Mouse (Mus musculus): ENCODE measurements around the gene Bmf. TPM values are rescaled to one million over a fixed set of nuclear protein-coding genes. Genes with fewer than 3 reads are reported as not detected.
A peak's percentile ranks its signal among the peaks of the same experiment; 100 is the strongest.

Gene Bmf
- 5.0 and 7.1 TPM in 2 replicates for polyA plus RNA-seq (2014; fragmentation: Nextera tagmentation; extraction: Ambion mirVana)

DNA sequence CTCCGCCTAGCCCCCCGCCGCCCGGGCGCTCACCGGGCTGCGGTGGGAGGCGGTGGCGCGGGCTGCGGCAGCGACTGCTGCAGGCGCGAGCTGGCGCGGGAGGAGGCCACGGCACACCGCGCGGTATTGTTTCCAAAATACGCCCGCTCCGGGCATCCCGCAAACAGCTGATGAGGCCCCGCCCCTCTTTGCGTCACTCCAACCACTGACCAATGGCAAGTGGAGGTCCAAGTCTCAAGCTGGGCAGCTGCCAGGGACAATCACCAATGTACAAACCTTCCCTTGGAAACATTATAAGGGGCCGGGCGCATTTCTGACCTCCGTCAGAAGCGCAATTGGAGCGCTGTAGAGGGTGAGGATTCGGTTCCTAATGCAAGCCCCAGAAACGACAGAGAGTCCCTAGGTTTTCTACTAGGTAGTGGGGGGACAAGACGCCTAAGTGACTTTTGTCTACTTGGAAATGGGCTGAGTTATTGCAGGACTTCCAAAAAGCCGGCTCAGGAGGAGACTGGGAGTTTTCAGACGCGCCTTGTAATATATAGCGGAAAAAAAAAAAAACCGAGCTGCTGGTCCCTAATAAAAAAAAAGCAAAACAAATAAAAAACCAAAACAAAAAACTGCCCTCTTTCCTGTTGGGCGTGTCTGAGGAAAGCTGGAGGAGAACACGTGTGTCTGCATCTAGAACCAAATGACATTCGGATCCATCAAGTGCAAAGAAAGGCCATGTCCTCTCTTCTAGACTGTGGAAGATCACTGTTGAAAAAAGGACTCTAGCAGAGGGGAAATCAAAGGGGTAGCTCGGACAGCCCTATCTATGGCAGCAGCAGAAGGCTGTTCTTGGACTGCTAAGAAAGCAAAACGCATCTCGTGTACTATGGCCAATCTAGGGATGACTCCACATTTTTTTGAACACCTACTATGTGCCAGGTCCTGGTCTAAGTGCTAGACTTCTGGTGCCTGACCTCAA lies at the start of gene Bmf:
Bmf (minus strand) TSS at position 181 of the 967 bp plus-strand sequence.
- H3K4me1 ChIP-seq (ENCODE audit: insufficient read depth) = peaks cover 39% of the 10 kb centered on the region
- peak; percentile 100 for DNase-seq
- no peaks in the 10 kb centered on the region for H3K36me3 ChIP-seq (ENCODE audit: insufficient read depth)
- peak within 1 kb of the TSS; percentile 76 for H3K27ac ChIP-seq (ENCODE audit: low read depth)
- no peak for TF ChIP-seq CTCF (IDR thresholded peaks at IDR 0.05; ENCODE audit: low read depth)
- peak; percentile 82 for ATAC-seq (ENCODE audit: insufficient read depth)
- no peaks in the 10 kb centered on the region for H3K9me3 ChIP-seq (ENCODE audit: low read depth, low read length)
- WGBS = 1% methylated on average over 45 of the region's 45 CpGs
- peak within 1 kb of the TSS; percentile 94 for H3K4me2 ChIP-seq
- H3K4me3 ChIP-seq (ENCODE audit: low read depth, low read length) = peak within 1 kb of the TSS; percentile 83
- H3K27me3 ChIP-seq (ENCODE audit: insufficient read depth, low read length) = no peaks in the 10 kb centered on the region
- H3K9ac ChIP-seq = peak within 1 kb of the TSS; percentile 75

DNA sequence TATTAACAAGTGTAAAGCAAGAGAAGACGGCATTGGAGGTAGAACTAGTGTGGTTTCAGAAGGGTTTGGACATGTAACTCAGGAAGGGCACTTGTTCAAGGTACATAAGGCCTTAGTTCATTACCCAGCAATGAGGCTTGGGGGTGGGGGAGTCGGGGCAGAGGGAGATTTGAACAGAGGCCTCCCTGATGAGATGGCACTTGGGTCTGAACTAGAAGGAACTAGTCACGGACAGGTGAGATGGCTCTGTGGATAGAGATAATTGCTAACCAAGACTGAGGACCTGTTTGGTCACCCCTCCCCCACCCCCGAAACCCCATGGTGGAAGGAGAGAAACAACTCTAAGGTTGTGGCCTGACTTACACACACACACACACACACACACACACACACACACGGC lies 49.6 kb upstream of the Bmf start:
- Histone ChIP-seq H3K4me3 (ENCODE audit: low read depth, low read length) (peak overlapping the region; percentile 78), H3K27me3 (ENCODE audit: insufficient read depth, low read length) (no peaks in the 10 kb centered on the region), H3K9ac (peak overlapping the region; percentile 53), H3K9me3 (ENCODE audit: low read depth, low read length) (no peaks in the 10 kb centered on the region), H3K27ac (ENCODE audit: low read depth) (no peak overlapping the region), H3K4me2 (peak overlapping the region; percentile 64), H3K4me1 (ENCODE audit: insufficient read depth) (peaks cover 8% of the 10 kb centered on the region; the same call in 1 of the 2 replicates), H3K36me3 (ENCODE audit: insufficient read depth) (peaks cover 41% of the 10 kb centered on the region)
- DNase-seq = no peak
- no peak for ATAC-seq (ENCODE audit: insufficient read depth)
- TF ChIP-seq CTCF (IDR thresholded peaks at IDR 0.05; ENCODE audit: low read depth) = no peak
- 25% methylated on average over 5 of the region's 5 CpGs for WGBS

DNA sequence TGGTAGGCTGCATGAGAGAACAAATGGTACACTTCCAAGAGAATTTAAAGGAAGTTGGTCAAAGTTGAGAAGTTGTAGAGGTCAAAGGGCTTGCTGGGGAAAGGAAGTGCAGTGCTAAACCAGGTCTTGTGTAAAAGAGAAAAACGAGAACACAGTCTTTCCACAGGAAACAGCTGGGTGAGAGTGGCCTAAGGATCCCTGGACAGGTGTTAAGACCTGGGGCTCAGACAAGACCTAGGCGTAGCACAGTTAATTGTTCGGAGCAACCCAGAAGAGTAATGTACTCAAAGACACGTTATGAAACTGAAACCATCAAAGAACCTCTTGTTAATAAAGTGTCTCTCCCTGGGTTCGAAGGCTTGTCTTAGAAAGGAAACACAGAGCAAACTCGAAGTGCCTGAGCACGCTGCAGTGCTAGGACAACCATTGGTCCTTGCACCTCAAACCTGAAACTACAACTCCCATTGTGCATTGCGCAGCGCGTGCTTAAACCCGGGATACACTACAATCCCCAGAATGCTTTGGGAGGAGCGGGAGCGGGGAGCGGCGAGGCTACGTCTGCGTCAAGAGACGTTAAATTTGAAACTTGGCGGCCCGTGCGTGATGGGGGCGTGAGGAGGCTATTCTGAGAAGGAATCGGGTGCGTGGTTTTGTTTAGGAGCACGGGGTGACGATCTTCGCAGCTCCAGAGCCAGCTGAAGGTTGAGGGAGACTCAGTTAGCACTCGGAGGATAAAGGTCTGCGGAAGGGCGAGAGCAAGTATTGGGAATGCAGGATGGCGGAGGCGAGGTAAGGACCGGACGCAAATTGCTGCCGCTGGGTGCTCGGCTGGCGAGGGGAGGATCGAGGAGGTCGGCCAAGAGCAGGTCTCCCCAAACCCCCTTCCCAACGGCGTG lies 48.4 kb upstream of the Bmf start, which contains the start of gene Bub1b:
Bub1b (plus strand) TSS at position 539 of the 896 bp plus-strand sequence.
- Histone ChIP-seq H3K27me3 (ENCODE audit: insufficient read depth, low read length) (no peaks in the 10 kb centered on the region), H3K9me3 (ENCODE audit: low read depth, low read length) (no peaks in the 10 kb centered on the region), H3K4me2 (peak within 1 kb of the TSS; percentile 64), H3K9ac (peak within 1 kb of the TSS; percentile 53), H3K36me3 (ENCODE audit: insufficient read depth) (peaks cover 29% of the 10 kb centered on the region), H3K27ac (ENCODE audit: low read depth) (no peak within 1 kb of the TSS), H3K4me1 (ENCODE audit: insufficient read depth) (peaks cover 8% of the 10 kb centered on the region; the same call in 1 of the 2 replicates), H3K4me3 (ENCODE audit: low read depth, low read length) (peak within 1 kb of the TSS; percentile 78)
- DNase-seq (peak; percentile 98), ATAC-seq (ENCODE audit: insufficient read depth) (peak; percentile 99)
- TF ChIP-seq CTCF (IDR thresholded peaks at IDR 0.05; ENCODE audit: low read depth) = no peak
- WGBS = 6% methylated on average over 41 of the region's 41 CpGs

DNA sequence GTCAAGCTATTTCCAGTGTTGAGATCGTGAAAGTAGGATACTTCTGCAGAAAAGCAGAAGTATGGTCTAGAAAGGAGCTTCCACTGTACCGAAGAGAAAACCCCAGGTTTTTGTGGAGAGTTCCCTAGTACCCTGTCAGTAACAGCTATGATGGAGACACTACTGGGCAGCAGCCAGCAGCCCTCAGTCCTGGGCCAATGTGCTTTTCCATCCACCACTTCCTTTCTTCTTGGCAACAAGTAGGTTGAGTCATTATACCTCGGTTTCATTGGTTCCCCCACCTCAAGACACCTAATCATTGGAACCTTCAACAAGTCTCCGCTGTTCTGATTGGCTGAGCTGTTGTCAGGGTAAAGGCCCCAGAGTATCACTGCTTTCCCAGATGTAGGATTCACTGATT lies 41.6 kb upstream of the Bmf start:
- no peaks in the 10 kb centered on the region for H3K9me3 ChIP-seq (ENCODE audit: low read depth, low read length)
- ATAC-seq (ENCODE audit: insufficient read depth) (no peak), DNase-seq (no peak)
- no peaks in the 10 kb centered on the region for H3K27me3 ChIP-seq (ENCODE audit: insufficient read depth, low read length)
- WGBS = 78% methylated on average over 4 of the region's 4 CpGs
- TF ChIP-seq CTCF (IDR thresholded peaks at IDR 0.05; ENCODE audit: low read depth) = no peak
- no peaks in the 10 kb centered on the region for H3K36me3 ChIP-seq (ENCODE audit: insufficient read depth)
- no peak overlapping the region for H3K4me2 ChIP-seq
- H3K4me3 ChIP-seq (ENCODE audit: low read depth, low read length) = no peak overlapping the region
- no peak overlapping the region for H3K27ac ChIP-seq (ENCODE audit: low read depth)
- no peaks in the 10 kb centered on the region for H3K4me1 ChIP-seq (ENCODE audit: insufficient read depth)
- H3K9ac ChIP-seq = no peak overlapping the region

DNA sequence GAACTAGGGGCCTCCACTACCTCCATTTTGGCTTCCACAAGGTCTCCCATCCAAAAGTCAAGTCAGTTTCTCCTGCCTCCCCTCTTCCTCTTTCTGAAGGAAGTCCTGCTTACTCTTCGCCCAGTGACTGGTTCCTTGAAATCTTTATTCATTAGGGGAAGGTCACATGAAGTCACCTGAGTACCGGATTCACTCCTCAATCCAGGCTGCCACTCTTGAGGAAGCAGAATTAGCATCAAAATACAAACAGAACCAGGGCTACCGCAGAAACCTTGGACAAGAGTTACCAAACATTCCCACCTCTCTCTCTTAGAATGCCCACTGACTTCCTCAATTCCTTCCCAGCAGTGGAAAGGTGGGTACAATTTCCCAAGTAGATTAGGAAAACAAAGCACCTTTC lies 38.2 kb upstream of the Bmf start:
- TF ChIP-seq CTCF (IDR thresholded peaks at IDR 0.05; ENCODE audit: low read depth) = no peak
- 68% methylated on average over 3 of the region's 3 CpGs for WGBS
- no peak for DNase-seq

DNA sequence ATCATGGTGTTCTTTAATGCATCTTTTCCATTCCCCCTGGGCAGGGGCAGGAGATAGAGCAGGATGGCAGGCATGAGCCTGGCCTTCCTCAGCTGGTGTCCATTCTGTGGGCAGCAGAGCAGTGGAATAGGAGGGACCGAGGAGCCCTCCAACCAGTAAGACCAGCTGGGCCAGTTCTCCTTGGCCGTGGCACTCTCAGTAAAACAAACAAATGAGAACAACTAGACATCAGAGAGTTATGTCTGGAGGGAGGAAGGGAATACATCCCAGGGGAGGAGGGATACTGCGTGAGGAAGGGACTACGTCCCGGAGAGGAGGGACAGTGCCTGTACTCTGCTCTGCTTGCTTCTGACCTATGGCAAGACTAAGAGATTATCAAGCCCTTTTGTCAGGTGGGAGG lies 36.5 kb upstream of the Bmf start:
- 25% methylated on average over 5 of the region's 5 CpGs for WGBS
- Histone ChIP-seq H3K36me3 (ENCODE audit: insufficient read depth) (no peaks in the 10 kb centered on the region), H3K9ac (no peak overlapping the region), H3K27me3 (ENCODE audit: insufficient read depth, low read length) (no peaks in the 10 kb centered on the region), H3K4me1 (ENCODE audit: insufficient read depth) (no peaks in the 10 kb centered on the region), H3K4me3 (ENCODE audit: low read depth, low read length) (no peak overlapping the region), H3K9me3 (ENCODE audit: low read depth, low read length) (no peaks in the 10 kb centered on the region), H3K4me2 (no peak overlapping the region), H3K27ac (ENCODE audit: low read depth) (peak overlapping the region; percentile 47; the same call in 1 of the 2 replicates)
- TF ChIP-seq CTCF (IDR thresholded peaks at IDR 0.05; ENCODE audit: low read depth) = no peak
- ATAC-seq (ENCODE audit: insufficient read depth) = peak; percentile 82
- peak; percentile 66 for DNase-seq

More for the DNA sequence above, 38.2 kb upstream of the Bmf start:
- Histone ChIP-seq H3K36me3 (ENCODE audit: insufficient read depth) (no peaks in the 10 kb centered on the region), H3K27me3 (ENCODE audit: insufficient read depth, low read length) (no peaks in the 10 kb centered on the region), H3K4me2 (no peak overlapping the region), H3K4me3 (ENCODE audit: low read depth, low read length) (no peak overlapping the region), H3K9ac (no peak overlapping the region), H3K4me1 (ENCODE audit: insufficient read depth) (no peaks in the 10 kb centered on the region), H3K27ac (ENCODE audit: low read depth) (no peak overlapping the region), H3K9me3 (ENCODE audit: low read depth, low read length) (no peaks in the 10 kb centered on the region)
- ATAC-seq (ENCODE audit: insufficient read depth) = no peak

All from lung, embryonic 14.5 days (tissue).